Mouse (Mus musculus) 3T3-L1 (cell line): ENCODE results near the gene Rln3.
A peak's percentile ranks its signal among the peaks of the same experiment; 100 is the strongest.

Experiments
- DNase-seq: peaks from one replicate; pipeline ENCODE4 v3.0.0-alpha.2; 2015; ENCODE audit warnings: low read depth, low spot score

Gene Rln3

GRCm38 (mm10) chr8:83997511-83998141, 47.2 kb downstream of the Rln3 start, which contains the start of gene Samd1:
Gene Samd1, plus strand, starts transcription at chr8:83997672.
- peak; percentile 56 for DNase-seq

- peak; percentile 85 for DNase-seq
Measured at GRCm38 (mm10) chr8:83996567-83997505, 48.0 kb downstream of the Rln3 start.

GRCm38 (mm10) chr8:83995973-83996372, 48.8 kb downstream of the Rln3 start:
- DNase-seq = no peak

GRCm38 (mm10) chr8:83994030-83994429, 50.8 kb downstream of the Rln3 start:
- no peak for DNase-seq
